Mouse (Mus musculus): ENCODE measurements around the gene Cbx6.

DNA sequence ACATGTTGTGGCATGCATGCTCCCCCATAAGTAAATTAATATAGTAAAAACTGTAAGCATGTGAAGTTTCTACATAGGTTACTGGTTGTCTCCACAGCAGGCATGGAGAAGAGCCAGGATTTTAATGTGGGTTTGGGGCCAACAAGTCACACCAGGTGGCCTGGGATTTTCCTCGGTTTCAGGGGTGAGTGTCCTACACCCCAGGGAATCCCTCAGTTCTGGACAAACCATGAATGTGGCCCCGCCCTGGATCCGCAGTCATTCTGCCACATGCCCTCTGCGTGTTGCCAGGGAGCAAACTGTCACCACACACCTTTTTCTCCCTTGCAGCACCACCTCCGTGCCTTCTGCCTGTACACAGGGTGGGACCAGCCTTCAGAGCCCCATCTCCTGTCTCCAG is 25.8 kb downstream of the Cbx6 start:
- TF ChIP-seq CTCF (IDR thresholded peaks at IDR 0.05) (no peak), EP300 (IDR thresholded peaks at IDR 0.05) (no peak)

Measured in lung, postnatal 0 days (tissue).